Comparison of ENCODE assay signal across 10 mouse cellular contexts in the genomic region with DNA sequence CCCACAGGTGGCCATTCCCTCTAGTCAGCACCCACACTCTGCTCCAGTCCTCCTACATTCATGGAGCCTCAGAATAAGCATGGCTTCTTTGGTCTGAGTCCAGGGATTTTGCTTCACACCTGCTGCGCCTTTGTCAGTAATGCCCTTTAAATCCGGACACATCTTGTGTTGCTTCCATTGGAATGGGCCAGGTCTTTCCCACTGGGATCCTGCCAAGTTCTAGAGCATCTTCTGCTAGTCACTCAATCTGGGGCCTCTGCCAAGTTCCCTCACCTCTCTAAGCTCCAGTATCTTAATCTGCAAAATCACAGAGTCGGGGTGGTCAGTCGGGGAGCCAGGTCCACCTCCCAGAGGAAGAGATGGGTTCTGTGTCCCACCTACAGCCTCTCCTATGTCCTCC.
"Had no signal": no experiment of that assay in that cellular context is flagged by ENCODE, and none has a peak within 500 bp of the region (broad histone marks: within the 10 kb centered on the region; RNA-seq: fewer than 3 reads in every experiment).

No protein-coding gene starts in this region.

- DNase-seq: kidney, postnatal 36 days; layer of hippocampus, adult 9-11 months; layer of hippocampus, postnatal 36 days; lung, adult 2 months; lung, postnatal 36 days; right cerebral cortex, adult 18-20 months; right cerebral cortex, postnatal 25 days; thymus, postnatal 36 days had no signal

- ATAC-seq: lung, postnatal 0 days; midbrain, embryonic 13.5 days had no signal
